Mouse (Mus musculus): ENCODE results near the gene Ahr. TPM values are rescaled to one million over a fixed set of nuclear protein-coding genes. Genes with fewer than 3 reads are reported as not detected.

Ahr gene
- 1 to 10 TPM in 1 of 2 experiments, under 1 TPM in 1; 0.26 to 1.5 TPM for polyA plus RNA-seq (2012; fragmentation: generic; extraction: Trizol)

GRCm38 (mm10) chr12:35534754-35535236 is at the start of gene Ahr:
Gene Ahr (minus strand): TSS chr12:35535038.

Data from C3H10T1/2 (cell line).